Mouse (Mus musculus): ENCODE data around the gene Maff. TPM values are rescaled to one million over a fixed set of nuclear protein-coding genes. Genes with fewer than 3 reads are reported as not detected.

Maff gene
- total RNA-seq (2015; ENCODE audit: low replicate concordance) (not detected in 2 replicates), total RNA-seq (2017; ENCODE audit: low replicate concordance) (not detected in 2 replicates)

GRCm38 (mm10) chr15:79346051-79346793 is at the start of gene Maff:
TSS of gene Maff (plus strand) at chr15:79346621.
- ATAC-seq (replicated peaks; ENCODE audit: low FRiP score, poor library complexity, severe bottlenecking), result no peak

- no peak for ATAC-seq (replicated peaks; ENCODE audit: low FRiP score, poor library complexity, severe bottlenecking)
Observed at GRCm38 (mm10) chr15:79298553-79298952, 47.9 kb upstream of the Maff start.

- no peak for ATAC-seq (replicated peaks; ENCODE audit: low FRiP score, poor library complexity, severe bottlenecking)
Observed at GRCm38 (mm10) chr15:79299563-79300155, 46.8 kb upstream of the Maff start.

DNA sequence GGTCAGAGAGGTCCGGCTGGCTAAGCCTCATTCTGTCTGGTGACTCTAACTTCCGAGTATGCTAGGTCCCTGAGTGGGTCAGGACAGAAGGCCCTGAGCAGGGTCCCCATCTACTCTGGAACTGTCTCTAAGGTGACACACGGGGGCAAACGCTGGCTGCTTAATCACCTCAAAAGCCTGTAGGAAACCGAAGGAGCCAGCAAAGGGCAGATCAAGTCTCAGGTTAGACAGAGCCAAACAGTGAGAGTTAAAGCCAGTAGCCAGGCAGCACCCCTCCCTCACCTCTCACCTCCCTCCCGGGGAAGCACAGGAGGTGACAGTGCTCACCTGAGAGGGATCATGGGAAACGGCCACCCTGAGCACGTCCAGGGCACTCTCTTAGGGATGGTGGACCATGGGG is 42.7 kb upstream of the Maff start:
- no peak for ATAC-seq (replicated peaks; ENCODE audit: low FRiP score, poor library complexity, severe bottlenecking)

- ATAC-seq (replicated peaks; ENCODE audit: low FRiP score, poor library complexity, severe bottlenecking), result no peak
Observed at GRCm38 (mm10) chr15:79304832-79305231, 41.6 kb upstream of the Maff start.

DNA sequence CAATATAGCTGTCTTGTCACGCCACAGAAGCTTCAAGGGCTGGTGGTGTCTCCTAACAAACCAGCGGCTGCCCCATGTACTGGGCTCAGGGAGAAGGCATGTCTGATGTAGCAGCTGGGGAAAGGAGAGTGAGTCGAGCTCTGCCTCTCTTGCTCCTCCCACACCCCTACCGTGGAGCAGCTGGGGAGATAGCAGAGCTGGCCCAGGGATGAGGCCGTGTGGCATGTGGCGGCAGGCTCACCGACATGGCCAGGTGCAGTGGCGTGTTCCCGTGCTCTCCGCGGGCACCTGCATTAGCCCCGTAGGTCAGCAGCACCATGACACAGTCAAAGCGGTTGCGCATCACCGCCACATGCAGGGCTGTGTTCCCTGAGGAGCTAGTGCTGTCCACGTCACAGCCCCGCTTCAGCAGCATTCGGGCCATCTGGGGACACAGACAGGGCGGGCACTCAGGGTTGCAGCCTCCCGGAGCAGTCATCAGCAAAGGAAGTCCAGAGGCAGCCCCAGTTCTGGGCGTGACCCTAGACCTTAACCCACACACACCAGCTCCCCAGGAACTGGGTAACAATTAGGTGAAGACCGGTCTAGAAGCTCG is 40.3 kb upstream of the Maff start:
- no peak for ATAC-seq (replicated peaks; ENCODE audit: low FRiP score, poor library complexity, severe bottlenecking)

DNA sequence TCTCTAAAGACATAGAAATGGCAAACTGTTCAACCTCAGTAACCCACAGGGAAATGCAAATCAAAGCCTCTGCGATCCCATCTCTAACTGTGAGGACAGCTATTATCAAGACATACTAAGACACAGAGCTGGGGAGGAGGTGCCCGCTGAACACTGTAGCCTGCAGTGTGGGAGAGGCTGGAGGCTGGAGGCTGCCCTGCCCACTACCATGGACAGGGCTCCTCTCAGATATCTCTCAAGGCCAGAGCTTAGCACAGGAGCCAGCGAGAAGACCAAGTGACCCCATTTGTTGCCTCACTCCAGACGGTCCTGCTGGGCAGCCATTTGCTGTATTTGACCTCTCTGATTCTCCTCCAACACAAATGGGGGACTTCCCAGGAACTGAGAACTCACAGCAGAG is 38.6 kb upstream of the Maff start:
- no peak for ATAC-seq (replicated peaks; ENCODE audit: low FRiP score, poor library complexity, severe bottlenecking)

- no peak for ATAC-seq (replicated peaks; ENCODE audit: low FRiP score, poor library complexity, severe bottlenecking)
Observed at GRCm38 (mm10) chr15:79313848-79314369, 32.5 kb upstream of the Maff start.

GRCm38 (mm10) chr15:79321733-79322190 is 24.7 kb upstream of the Maff start:
- ATAC-seq (replicated peaks; ENCODE audit: low FRiP score, poor library complexity, severe bottlenecking), result no peak

GRCm38 (mm10) chr15:79322281-79322990 is 24.0 kb upstream of the Maff start:
- ATAC-seq (replicated peaks; ENCODE audit: low FRiP score, poor library complexity, severe bottlenecking), result no peak

DNA sequence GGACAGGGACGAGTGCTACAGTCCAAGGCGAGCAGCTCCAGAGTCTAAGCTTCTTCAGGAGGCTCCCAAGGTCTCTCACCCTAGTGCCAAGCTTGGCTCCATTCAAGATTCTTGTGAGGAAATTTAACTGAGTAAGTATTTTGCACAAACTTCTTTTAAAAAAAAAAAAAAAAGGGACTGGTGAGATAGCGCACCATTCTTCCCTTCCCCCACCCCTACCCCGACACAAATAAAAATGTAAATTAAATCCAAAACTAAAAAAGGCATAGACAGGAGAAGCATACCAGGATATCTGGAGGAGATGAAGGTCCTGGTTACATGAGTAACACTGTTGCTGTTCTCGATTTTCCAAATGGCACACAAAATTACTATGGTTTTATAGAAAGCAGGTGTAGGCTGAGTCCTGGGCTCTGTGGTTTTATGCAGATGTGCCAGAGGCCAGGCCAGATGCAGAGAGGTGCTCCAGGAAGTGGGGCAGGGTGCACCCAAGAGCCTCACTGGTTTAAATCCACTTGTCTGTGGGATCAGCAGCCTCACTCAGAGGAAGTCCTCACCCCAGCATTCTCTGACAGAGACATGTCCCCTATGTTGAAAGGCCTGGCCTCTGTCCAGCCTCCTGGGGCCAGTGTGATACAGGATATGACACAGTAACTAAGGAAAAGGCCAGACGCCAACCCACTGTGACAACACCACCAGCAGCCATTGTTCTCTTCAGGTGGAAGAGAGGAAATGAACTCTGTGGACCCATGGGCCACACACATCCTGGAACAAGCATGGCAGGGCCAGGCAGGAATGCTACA is 23.2 kb upstream of the Maff start:
- ATAC-seq (replicated peaks; ENCODE audit: low FRiP score, poor library complexity, severe bottlenecking), result no peak

DNA sequence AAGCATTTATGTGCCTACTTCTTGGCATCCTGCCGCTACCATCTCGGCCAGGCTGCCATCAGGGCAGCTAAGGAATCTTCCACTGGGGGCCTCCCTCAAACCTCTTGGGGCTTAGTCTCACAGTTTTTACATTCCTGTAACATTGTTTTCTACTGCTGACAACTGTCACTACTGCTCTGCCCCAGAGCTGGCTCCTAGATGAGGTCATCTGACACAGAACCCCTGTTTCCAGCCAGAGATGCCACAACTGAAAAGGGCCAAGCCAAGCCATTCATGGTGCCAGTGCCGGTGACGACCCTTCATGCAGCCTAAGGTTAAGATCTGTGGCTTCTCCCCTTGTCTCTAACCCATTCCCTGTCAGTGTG is 22.6 kb upstream of the Maff start:
- no peak for ATAC-seq (replicated peaks; ENCODE audit: low FRiP score, poor library complexity, severe bottlenecking)

DNA sequence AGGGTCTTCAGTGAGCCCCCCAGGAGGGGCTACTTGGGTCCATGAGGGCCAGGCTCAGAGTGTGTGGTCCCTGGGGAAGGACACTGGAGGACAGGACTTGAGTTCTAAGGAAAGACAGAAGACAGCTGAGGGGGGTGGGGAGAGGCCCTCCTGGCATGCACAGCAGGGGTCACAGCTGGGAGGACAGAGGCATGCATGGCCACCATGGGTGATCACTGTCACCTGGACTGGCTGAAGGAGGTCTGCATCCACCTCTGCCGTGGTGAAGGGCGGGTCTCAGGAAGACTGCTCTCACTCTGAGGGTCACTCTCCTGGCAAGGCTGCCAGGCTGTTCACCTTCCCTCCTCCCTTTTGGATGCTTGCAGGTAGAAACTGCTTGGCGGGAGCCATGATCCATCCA is 22.0 kb upstream of the Maff start:
- no peak for ATAC-seq (replicated peaks; ENCODE audit: low FRiP score, poor library complexity, severe bottlenecking)

DNA sequence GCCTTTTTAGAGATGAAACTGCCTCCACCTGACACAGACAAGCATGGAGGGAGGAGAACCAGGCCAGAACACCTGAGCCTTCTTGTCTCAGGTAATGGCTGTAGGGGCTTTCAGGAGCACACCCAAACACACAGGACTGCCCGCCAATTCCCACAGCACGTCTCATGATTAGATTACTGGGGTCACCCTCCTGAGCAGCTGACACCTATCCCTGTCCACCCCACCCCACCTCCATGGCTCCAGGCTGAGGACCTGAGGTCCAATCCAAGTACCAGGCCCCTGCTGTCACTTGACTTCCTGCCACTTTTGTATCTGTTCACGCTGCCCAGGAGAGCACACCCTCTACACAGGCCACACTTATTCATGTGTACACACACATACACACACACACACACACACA is 20.7 kb upstream of the Maff start:
- ATAC-seq (replicated peaks; ENCODE audit: low FRiP score, poor library complexity, severe bottlenecking), result no peak

- ATAC-seq (replicated peaks; ENCODE audit: low FRiP score, poor library complexity, severe bottlenecking), result no peak
Observed at GRCm38 (mm10) chr15:79326264-79326663, 20.2 kb upstream of the Maff start.

- peak; percentile 54 for ATAC-seq (replicated peaks; ENCODE audit: low FRiP score, poor library complexity, severe bottlenecking)
Observed at GRCm38 (mm10) chr15:79326971-79327961, 19.2 kb upstream of the Maff start.

DNA sequence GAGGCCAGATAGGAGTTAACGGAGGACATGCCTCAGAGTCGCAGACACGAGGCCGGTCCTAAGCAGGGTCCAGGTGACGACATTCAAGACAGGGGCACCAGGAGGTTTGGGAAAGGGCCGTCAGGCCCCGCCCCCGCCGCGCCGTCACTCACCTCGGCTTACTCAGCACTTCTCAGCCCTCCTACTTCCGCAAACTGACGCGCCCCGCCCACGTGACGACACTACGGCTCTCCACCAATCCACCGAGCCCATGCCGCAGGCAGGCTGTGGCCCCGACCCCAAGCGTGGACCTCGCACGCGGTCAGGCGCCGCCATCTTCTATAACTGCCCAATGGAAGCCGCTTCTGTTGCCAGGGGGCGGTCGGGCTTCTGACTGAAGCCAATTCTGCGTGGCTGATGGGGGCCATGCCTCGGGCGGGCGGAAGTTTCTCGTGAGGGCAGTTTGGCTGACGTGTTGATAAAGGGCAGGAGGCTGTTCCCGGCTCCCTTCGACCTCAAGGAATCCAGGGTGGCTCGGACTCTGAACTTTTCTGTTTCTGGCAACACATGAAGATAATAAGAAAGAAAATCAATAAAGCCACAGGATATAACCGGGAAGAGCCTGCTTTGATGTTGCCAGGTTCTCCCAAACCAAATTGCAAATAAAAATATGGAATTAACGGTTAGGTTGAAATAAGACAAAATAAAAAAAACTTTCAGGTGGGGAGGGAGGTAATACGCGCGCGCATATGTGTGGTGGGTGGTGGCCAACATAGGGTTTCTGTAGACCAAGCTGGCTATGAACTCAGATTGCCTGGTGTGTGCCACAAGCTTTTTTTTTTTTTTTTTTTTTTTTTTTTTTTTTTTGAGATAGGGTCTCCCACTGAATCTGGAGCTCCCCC is 18.1 kb upstream of the Maff start, which contains the start of gene Pla2g6:
Gene Pla2g6 (minus strand): TSS at position 333 of the 881 bp plus-strand sequence.
- ATAC-seq (replicated peaks; ENCODE audit: low FRiP score, poor library complexity, severe bottlenecking), result peak; percentile 97
